Mouse (Mus musculus) C2C12 (cell line): ENCODE measurements around the gene Heatr5b.

Source experiments
- CEBPB ChIP-seq: IDR thresholded peaks from one replicate; pipeline ENCODE4 v1.6.1; 2011; ENCODE audit warnings: low read depth, mild to moderate bottlenecking, control low read depth, moderate library complexity
- CTCF ChIP-seq: IDR thresholded peaks from one replicate; pipeline ENCODE4 v1.5.1; 2011; ENCODE audit not compliant: control insufficient read depth, insufficient read depth, insufficient read length
- FOSL1 ChIP-seq: IDR thresholded peaks from one replicate; pipeline ENCODE4 v1.8.0; 2011; ENCODE audit warnings: mild to moderate bottlenecking, low read length; ENCODE audit not compliant: poor library complexity, insufficient read depth, severe bottlenecking
- MAX ChIP-seq: IDR thresholded peaks from one replicate; pipeline ENCODE4 v1.6.1; 2011; ENCODE audit warnings: mild to moderate bottlenecking, control low read depth
- MYOD1 ChIP-seq: IDR thresholded peaks from one replicate; pipeline ENCODE4 v1.6.1; 2011; ENCODE audit warnings: low read depth; ENCODE audit not compliant: control insufficient read depth, insufficient read length
- MYOG ChIP-seq: IDR thresholded peaks from one replicate; pipeline ENCODE4 v1.6.1; 2011; ENCODE audit not compliant: control insufficient read depth, insufficient read length; ENCODE audit errors: extremely low read depth
- USF1 ChIP-seq: IDR thresholded peaks from one replicate; pipeline ENCODE4 v1.6.1; 2011; ENCODE audit warnings: low read depth, mild to moderate bottlenecking, control low read depth, moderate library complexity

DNA sequence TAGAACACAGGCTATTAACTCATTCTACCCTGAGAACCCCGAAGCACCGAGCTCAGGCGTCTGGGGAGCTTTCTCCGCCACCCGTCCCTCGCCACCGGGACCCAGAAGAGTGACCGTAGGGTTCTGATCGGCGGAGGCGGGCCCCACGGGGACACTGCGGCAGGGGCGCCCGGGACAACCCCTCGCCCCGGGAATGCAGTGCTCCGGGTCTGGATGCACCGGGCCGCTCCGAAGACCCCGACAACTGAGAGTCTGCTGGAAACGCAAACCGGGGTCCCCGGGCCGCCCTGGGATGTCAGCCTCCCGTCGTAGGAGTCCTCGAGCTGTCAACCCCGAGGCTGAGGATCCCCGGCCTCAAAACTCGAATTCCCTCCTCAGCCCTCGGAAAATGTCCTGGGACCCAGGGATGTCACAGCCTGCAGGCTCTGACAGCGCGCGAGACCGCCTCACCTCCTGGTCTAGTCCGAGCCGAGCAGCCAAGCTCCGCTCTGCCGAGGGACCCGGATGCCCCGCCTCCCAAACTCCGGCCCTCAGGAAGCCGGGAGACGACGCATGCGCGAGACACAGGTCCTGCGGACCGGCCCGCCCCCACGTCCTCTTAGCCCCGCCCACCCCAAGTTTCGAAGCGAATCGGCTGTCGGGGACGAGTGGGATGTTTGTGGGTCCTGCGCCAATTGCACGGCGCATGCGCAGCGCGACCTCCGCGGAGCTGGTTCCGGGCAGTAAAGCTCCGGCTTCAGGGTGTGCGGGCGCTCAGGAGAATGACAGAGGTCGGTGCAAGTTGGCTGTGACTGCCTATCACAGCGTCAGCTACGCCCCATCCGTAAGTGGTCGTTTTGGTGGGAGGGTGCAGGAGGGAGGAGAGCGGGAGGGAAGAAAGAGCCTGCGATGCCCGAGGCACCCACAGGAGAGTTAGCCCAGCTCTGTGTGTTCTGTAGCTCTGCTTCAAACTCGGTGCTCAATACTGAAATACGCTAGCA is at the start of gene Heatr5b, which contains the start of gene Gpatch11:
- TF ChIP-seq MYOD1, result no peak
- no peak for TF ChIP-seq CTCF
- TF ChIP-seq USF1, result no peak
- no peak for TF ChIP-seq MAX
- TF ChIP-seq CEBPB, result no peak
- TF ChIP-seq MYOG, result no peak
- no peak for TF ChIP-seq FOSL1
